Mouse (Mus musculus): Measurements from ENCODE around the gene A230050P20Rik.

DNA sequence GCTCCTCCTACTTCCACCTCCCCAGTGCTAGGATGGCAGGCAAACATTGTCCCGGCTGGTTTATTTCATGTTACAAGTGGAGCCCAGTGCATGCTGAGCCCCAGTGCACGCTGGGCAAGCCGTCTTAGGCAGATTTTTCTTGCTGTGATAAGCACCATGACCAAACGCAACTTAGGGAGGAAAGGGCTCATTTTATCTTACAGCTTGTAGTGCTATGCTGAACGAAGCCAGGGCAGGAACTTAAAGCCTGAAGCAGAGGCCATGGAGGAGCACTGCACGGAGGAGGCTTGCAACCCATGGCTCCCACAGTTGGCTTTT is 33.7 kb downstream of the A230050P20Rik start:
- TF ChIP-seq CTCF (IDR thresholded peaks at IDR 0.05; ENCODE audit: low read depth, low read length) (no peak), GATA1 (IDR thresholded peaks at IDR 0.05; ENCODE audit: borderline replicate concordance, low read length) (no peak)
